Mouse (Mus musculus): ENCODE measurements around the gene Pold3.

Pold3 gene

GRCm38 (mm10) chr7:100121376-100121789, at the start of gene Pold3:
Pold3 (minus strand) TSS chr7:100121565.
- DNase-seq = peak; percentile 100

DNA sequence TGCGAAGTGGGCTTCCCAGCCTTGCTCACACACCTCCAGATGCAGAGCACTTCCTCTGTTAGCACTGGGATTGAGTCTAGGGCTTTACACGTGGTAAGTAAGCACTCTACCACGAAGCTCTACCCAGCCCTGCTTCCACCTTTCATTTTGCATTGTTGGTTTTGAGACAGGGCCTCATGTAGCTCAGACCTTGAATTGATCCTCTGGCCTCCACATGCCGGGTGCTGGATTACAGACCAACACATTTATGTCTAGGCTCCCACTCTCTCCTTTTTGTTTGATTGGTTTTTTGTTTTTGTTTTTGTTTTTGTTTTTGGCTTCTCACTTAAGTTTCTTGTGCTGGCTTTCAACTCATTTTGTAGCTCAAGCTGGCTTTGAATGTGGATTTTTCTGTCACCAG, 49.4 kb upstream of the Pold3 start:
- no peak for DNase-seq

DNA sequence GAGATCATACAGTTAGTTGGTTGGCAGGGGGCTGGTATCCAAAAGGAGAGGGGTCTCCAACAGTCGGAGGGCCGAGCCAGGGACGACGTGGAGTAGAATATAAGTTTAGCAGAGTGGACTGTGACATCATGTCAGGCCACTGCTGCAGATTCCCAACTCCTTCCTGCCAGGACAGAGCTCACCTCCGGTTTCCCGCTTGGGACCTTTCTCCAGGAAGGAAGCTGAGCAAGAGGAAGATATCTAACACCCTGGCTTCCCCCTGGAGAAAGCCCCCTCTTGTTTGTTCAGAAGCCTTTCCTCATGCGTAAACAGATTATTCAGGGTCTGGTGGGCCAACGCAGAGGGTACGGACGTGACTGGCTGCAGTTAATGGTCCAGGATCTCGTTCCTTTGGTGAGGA, 47.3 kb upstream of the Pold3 start:
- no peak for DNase-seq

GRCm38 (mm10) chr7:100163506-100163905, 42.1 kb upstream of the Pold3 start:
- DNase-seq = no peak

- no peak for DNase-seq
Observed at GRCm38 (mm10) chr7:100160006-100160405, 38.6 kb upstream of the Pold3 start.

- DNase-seq = peak; percentile 89 to 92
Observed at GRCm38 (mm10) chr7:100159105-100159841, 37.9 kb upstream of the Pold3 start, which contains the start of gene Lipt2. Lipt2 (plus strand) TSS chr7:100159277.

GRCm38 (mm10) chr7:100157669-100158068, 36.3 kb upstream of the Pold3 start:
- DNase-seq = no peak

DNA sequence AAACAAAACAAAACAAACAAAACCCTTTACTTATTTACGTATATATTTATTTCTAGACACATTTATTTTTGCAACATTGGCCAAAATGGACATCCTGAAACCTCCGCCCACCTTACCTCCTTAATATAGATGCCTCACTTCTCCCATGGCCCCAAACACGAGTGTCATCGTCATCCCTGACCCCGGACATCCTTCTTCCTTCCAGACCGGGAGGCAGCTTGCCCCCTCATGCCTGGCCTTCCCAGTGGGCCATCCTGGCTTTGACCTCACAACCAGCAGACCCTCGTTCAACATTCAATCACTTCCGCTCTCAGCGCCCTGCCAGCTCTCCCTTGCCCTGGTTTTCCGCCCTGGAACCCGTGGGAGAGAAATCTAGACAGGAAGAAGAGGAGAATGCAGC, 29.3 kb upstream of the Pold3 start:
- no peak for DNase-seq

DNA sequence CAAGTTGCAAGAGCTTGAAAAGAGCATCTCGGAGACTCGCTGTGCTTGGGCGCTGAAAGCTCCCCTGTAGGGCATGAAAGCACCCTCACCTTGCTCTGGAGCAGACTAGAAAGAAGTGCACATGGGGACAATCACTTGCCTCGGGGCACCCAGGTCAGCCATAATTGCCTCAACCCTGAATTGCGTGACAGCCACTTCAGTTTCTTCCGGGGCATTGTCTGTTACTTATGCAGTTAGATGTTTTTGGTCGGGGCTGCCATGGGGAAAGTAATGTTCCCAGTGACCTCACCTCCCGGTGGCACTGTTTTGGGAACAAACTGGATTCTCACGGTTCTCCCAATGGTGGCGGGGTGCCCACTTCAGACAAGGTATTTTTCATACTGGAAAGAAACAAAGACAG, 28.7 kb upstream of the Pold3 start:
- DNase-seq = no peak

GRCm38 (mm10) chr7:100148586-100148985, 27.2 kb upstream of the Pold3 start:
- DNase-seq = peak; percentile 4 to 14

- no peak for DNase-seq
Observed at GRCm38 (mm10) chr7:100140591-100140990, 19.2 kb upstream of the Pold3 start.

DNA sequence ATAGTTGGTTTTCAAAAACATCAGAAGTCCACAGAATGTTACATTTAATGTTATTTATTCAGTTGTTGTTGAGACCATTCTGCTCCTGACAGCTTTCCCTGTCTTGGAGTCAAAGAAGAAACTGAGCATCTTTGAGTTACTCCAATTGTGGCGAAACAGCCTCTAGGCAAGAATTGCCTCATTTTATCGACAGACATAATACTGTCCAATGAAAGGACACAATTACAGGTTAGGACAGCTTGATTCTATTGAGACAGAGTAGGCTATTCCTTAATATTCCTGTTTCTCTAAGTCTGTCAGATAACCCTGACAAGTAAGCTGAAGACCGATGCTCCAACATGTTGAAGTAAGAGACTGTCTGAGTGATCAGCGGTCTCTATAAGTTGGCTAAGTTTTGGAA, 16.7 kb upstream of the Pold3 start:
- DNase-seq = no peak

GRCm38 (mm10) chr7:100137038-100137437, 15.7 kb upstream of the Pold3 start:
- DNase-seq = no peak

DNA sequence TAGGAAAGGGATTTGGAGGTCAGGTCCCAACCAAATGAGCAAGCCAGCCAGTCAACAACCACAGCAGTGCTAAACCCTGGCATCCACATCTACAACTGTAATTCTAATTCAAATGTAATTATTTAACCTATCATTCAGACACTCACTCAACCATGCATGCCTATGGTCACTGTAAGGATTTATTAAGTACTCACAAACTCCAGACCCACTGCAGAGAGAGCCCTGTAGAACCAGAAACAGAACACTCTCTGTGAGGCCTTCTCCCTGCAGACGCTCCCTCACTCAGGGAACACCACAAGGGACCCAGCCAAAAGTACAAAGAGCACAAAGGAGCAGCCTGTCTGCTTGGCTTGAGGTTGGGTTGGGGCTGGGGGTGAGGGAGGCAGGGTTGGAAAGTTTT, 11.0 kb upstream of the Pold3 start:
- DNase-seq = no peak

GRCm38 (mm10) chr7:100130592-100130991, 9.2 kb upstream of the Pold3 start:
- no peak for DNase-seq

- no peak for DNase-seq
Observed at GRCm38 (mm10) chr7:100128262-100129041, 7.1 kb upstream of the Pold3 start.

- DNase-seq = no peak
Observed at GRCm38 (mm10) chr7:100126514-100126913, 5.1 kb upstream of the Pold3 start.

GRCm38 (mm10) chr7:100125166-100125565, 3.8 kb upstream of the Pold3 start:
- DNase-seq = no peak

GRCm38 (mm10) chr7:100124211-100124610, 2.8 kb upstream of the Pold3 start:
- DNase-seq = peak; percentile 26 to 35

DNA sequence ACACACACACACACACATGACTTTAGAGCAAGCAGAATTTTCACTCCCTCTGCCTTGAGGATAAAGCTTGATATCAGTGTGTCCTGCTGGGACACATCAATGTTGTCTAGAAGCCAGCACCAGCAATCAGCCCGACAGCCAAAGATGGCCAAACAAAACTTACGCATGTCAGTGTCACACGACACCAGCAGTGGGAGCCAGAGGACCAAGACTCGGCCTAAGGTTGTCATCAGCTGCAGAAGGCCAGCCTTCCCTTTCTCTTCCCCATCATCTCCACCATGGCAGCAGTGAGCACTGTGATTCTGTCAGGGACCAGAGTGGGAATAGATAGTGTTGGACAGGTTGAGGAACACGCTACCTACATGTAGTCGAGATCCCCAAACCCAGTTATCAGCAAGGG, 2.1 kb upstream of the Pold3 start:
- peak; percentile 9 to 15 for DNase-seq

- DNase-seq = peak in 1 of 2 experiments; percentile 9
Observed at GRCm38 (mm10) chr7:100120791-100121261, 539 bp downstream of the Pold3 start.

DNA sequence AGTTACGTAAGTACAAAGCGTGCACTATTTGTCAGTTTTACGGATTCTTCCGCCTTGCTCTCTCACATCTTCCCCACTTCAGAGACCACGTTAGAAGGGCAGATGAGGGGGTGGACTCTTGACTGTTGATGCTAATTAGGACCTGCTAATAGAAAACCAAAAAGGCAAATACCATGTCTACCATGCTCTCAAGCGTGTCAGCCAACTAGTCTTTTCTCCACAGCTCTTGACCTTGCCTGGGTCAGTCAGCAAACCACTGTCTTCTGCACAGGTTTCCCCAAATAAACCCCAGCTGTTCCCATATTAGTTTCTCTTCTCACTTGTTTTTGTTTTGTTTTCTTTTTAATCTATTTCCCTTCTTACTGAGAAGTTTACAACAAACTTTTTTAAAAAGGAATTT, 7.1 kb downstream of the Pold3 start:
- no peak for DNase-seq

GRCm38 (mm10) chr7:100113821-100114220, 7.5 kb downstream of the Pold3 start:
- DNase-seq = no peak

DNA sequence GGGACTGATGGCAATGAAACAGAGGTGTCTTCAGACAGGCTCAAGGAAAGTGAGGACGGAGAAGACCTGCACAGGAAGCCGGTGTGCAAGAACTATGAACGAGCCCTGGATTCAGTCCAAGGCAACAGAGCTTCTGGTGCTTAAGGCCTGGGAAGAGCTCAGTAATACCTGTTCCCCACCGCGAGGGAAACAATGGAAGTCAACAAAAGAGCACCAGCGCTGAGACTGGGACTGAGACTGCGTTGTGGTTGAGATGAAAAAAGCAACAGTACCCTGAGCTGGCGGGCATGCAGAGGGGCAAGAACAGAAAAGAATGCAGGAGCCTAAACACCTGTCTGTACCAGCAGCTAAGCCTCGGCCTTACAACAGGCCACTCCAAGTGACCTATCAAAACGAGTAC, 9.9 kb downstream of the Pold3 start:
- DNase-seq = no peak

All from cerebellum, postnatal 36 days (tissue).